Mouse (Mus musculus): Measurements from ENCODE around the gene Sema4d. TPM values are rescaled to one million over a fixed set of nuclear protein-coding genes. Genes with fewer than 3 reads are reported as not detected.

Gene Sema4d
- polyA plus RNA-seq, 1 experiment: 7.5 TPM

DNA sequence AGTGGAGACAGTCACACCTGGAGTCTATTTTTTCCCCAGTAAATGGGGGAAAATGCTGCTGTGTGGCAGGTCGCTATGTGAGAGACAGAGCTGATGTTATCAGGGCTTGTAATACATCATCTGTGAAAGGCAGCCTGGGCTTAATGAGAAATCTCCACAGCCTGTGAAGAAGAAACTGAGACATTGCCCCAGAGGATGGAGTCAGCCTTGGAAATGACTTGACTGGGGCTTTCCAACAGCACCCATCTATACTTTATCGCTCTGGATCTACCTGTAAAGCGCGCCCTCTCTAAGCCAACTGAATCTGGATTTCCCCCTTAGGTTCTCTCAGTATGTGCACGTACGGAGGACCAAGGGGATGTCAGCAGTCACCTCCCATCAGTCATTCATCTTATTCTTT, 21.1 kb upstream of the Sema4d start:
- DNase-seq (ENCODE audit: low read depth): no peak

DNA sequence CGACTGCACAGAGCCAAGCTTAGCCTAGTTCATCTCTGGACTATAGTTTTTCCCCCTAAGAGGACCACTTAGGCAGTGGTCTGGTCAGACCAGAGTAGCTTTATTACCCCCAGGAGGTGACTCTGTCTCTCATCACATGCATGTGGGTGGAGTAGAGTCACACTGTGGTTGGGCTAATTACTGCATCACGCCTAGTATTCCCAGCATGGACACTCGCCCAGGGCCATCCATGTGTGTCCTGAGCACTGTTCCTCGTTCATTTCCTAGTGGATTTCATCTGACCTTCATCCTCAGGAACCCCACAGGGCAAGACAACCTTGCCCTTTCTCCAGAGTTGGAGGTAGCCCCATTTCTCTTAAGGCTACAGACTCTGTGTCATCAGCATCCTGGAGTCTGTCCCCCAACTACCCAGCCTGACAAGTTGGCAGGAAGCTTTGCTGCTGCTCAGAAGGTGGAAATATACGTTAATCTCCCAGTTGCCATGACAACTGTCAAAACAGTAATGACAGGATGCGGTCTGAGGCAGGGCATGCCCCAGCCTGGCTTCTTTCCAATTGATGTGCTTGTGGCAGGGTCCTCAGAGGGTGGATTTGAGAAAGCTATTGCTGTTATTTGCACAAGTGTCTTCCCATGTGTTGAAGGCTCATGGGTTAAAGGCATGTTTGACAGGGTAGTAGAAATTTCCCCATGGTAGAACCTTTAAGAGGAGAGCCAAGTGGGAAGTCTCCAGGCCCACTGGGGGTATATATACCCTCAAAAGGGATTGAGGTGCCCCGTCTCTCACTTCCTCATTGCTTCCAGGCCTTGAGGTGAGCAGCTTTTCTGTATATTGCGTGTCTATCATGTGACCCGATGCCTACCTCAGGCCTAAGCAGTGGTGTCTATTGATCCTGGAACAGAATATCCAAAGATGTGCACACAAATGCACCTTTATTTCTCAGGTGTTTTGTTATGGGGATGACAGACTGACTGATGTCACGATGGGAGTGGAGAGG, 20.4 kb upstream of the Sema4d start:
- no peak for DNase-seq (ENCODE audit: low read depth)

DNA sequence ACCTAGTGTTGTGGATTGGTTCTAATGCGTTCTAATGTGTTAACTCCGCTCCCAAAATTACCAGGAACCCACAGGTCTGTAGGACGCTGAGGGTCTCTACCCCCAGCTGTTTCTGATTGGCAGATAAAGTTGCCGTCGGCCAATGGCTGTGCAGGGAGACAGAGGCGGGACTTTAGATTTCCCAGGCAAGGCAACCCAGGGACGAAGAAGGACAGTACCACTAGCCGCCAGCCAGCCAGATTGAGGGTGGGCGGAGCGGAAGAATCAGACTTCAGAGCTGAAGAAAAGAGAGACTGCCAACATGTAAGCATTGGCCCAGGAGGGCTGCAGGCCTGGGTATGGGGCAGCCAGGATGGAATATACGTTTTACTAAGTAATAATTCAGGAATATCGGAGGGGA, 14.6 kb upstream of the Sema4d start:
- DNase-seq (ENCODE audit: low read depth): no peak

DNA sequence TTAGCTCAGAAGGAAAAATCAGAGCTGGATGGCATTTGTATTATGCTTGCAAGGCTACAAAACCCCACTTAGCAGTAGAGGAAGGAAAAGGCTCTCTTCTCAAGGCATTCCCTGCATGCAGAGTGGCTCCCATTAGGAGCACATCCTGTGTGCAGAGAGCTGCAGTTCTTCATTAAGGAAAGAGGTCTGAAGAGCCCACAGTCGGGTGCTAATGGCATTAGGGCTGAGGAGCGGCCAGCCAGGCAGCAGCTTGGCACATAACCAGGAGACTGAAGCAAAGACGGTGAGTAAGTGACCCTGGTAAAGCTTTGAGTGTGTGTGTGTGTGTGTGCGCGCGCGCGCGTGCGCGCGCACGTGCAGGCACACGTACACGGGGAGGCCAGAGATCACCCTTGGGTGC, 12.7 kb upstream of the Sema4d start:
- DNase-seq (ENCODE audit: low read depth): no peak

DNA sequence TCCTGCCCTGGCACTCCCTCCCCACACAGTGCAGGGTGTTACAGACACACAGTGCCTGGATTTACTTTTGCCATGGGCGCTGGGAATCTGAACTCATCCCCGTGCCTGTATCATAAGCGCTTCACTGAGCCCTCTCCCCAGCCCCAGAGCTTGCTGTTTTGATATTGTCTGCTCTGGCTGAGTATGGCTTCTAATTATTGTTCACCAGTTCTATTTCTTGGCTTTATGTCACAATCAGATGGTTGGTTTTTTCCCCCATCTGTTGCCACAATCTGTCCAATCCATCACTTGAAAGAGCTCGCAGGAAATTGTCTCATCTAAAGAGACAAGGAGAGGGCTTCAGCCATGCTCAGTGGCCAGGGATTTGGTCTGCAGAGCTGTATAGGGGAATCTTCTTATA, 12.1 kb upstream of the Sema4d start:
- no peak for DNase-seq (ENCODE audit: low read depth)

DNA sequence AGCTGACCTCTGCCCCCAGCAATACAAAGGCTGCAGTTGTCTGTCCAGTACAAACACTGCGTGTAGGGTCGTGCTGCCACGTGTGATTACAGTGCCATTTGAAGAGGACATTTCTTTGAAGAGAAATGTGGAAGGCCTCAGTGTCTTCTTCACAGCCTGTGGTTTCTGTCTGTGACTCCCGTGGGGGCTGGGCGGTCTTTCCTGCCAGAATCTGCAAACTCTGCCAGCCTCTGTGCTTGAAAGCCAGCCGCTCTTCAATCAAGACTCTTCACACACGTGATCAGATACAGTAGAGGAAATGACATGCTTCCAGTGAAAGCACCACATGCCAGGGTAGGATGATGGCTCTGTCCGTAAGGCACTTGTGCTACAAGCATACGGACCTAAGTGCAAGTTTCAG, 7.4 kb upstream of the Sema4d start:
- no peak for DNase-seq (ENCODE audit: low read depth)

DNA sequence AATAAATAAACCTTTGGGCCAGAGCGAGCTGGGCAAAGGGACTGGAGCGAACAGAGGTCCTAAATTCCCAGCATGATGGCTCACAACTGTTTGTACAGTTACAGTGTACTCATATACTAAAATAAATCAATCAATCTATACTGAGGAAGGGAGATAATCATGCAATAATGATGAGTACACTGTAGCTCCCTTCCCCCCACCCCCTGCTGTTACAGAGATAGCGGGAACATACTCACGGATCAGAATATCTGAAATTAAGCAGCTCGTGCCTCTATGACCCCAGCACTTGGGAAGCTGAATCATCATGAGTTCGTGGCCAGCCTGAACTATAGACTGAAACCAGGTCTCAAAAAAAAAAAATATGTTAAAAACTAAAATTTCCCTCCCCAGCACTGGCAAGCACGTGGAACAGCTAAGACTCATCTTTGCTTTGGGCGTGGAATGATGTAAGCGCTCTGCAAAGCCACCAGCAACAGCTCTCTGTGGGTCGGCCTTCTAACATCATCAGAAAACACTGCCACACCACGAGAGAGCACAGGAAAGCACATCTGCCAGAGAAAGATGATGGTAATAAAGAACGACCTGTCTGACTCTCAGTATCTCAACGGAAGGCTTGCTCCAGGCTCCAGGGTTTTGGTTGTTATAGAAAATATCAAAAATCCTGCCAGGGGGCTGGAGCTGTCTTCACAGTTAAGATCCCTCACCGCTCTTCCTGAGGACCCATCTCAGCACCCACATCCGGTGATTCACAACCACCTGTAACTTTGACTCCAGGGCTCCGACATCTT, 6.4 kb upstream of the Sema4d start:
- no peak for DNase-seq (ENCODE audit: low read depth)

DNA sequence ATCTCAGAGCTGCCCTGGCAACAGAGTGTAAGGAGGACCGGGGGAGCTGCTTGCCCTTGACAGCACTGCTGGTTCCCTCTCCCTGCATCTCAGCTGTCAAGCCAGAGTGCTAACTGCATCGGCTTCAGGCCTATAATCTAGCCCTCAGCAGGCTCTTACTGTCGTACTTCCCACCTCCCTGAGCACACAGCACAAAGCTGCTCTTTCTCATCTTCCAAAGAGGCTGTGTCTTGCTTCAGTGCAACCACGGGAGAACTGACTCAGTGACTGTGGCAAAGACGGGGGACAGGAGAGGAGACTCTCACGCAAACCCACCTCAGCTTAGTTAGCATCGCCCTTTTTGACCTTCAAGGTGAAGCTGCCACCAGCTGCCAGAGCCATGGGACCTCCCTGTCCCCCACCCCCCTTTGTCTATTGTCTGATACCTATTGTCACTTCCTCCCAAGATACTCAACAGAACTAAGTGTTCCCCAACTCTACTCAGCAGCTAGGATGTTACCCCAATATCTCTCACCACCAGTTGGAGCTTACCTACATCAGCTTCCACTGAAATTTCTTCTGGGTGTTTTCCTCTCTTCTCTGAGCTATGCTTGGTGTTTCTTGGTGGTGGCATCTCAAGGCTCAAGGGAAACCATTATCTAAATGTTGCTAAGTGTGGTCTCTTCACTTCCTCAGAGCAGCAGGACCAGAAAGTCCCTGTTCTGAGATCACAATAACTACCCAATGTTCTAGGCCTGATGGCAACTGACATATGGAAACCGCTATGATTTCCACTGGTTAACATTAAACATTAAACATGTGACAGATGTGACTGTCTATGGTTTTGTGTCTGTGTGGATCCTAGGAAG, 4.6 kb upstream of the Sema4d start:
- no peak for DNase-seq (ENCODE audit: low read depth)

DNA sequence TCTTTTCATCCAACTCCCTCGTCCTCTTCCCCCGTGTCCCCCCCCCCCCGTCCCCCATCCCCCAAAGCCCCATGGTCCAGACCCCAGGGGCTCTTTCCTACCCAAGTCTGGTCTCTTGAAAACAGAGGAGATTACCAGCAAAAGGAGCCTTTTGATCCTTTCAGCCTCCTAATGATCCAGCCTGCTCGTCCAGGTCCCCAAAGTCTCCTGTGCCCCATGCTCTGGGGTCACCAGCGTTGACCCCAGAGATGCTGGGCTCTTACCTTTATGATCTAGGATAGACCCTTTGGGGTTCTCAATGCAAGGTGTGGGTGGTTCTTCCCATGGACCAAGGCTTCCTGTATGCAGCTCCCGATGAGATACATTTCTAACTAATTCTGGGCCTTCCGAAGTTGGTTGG, 401 bp upstream of the Sema4d start:
- DNase-seq (ENCODE audit: low read depth): no peak

DNA sequence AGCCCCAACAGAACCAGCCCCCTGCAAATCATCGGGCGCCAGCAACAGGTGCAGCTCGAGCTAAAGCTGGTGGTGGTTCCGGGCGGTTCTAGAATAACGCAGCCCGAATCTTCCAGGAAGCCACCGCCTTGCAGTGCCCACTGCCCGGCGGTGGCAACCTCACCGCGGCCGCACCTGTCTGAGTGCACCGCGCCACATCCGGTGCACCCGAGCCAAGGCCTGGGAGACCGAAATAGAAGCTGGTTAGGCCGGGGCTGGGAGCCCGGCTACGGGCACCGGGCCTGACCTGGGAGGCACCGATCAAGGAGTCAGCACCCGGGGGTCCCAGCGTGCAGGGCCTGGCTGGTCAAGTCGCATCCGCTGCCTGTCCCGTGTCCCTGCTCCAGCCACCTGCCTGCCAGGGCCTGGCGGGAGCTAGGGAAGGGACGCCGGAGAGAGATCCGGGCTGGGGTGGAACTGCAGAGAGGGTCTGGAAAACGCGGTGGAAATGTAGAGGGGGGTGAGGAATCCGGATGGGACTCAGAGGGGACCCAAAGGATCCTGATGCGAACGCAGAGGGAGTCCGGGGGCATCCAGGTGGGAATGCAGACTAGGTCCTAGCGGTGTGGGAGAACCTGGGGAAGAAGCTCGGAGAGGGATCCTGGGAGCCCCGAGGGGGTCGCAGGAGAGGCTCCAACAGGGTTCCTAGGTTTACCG, 670 bp downstream of the Sema4d start:
- no peak for DNase-seq (ENCODE audit: low read depth)

DNA sequence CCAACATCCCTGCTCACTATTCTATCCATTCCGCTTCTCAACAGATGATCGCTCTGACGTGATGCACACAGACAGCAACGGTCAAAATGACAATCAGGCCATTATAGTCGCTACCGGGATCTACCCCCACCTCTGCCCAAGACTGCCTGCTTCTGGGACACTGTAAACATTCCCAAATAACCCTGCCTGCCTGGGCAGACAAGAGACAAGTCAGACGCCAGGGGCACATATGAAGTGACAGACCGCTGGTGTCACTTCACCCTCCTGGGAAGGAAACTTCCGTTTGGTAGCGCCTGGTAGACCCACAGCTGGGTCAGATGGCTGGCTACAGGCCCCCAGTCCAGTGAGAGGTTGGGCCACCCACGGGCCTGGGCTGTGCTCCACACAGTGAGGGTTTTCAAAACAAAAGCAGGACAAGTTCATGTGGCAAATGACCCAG, 1.4 kb downstream of the Sema4d start:
- DNase-seq (ENCODE audit: low read depth): no peak

DNA sequence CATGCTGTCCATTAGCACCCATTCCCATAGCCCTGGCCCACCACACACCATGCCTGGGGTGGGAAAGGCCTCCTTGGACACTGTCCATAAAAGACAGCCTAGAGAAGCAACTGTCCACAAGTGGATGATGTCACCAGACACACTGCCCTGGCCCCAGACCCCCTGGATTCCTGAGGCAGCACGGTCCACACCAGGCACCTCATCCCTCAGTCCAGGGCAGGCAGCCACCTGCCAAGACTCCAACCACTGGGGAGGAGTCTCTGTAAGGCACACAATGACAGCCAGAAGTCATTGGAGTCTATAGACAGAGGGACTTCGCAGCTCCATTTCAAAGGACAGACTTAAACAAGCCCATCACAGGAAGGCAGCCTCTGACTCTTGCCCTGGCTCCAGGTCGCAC, 1.9 kb downstream of the Sema4d start:
- no peak for DNase-seq (ENCODE audit: low read depth)

DNA sequence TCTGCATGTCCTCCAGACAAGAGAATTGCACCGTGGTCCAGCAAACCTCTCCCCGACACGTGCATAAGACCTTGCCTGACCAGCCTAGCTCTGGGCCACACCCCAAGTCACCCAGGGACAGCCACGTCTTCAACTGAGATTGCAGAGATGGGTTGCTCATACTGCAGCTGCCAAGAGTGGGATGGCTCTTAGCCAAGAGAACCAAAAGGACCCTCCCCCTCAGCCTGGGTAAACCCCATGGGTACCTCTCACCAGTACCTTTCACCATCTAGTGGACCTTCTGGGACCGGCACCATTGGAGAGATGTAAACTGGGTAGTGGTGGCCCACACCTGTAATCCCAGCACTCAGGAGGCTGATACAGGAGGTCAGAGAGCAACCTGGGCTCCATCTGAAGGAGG, 2.8 kb downstream of the Sema4d start:
- no peak for DNase-seq (ENCODE audit: low read depth)

DNA sequence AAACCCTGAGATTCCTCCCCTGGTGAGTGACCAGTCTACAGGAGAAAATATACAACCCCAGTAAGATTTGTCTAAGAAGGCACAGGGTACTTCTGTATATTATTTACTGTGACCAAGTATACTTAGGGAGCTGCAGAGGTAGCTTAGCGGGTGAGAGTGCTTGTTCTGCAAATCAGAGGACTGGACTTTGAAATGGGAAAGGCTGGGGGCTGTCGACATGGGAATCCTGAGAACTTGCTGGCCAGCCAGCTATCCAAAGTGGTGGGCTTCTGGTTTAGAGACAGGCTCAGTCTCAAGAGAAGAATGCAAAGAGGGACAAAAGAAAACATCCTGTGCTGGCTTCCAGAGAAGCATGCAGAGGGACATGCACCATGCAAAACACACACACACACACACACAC, 5.7 kb downstream of the Sema4d start:
- DNase-seq (ENCODE audit: low read depth): no peak

DNA sequence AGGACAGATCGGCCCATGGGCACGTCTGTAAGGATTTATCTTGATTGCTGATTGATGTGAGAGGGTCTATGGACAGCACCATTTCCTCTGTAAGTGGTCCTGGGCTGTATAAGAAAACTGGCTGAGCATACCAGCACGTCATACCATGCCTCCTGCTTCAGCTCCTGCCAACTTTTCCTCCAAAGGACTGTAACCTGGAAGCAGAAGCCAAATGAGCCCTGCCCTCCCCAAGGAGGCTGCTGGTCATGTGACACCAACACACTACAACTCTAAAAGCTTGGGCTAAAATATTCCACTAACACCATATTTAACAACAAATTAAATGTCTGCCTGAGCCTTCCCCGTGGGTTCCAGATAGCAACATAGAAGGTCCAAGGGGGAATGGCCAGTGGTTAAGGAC, 6.9 kb downstream of the Sema4d start:
- DNase-seq (ENCODE audit: low read depth): no peak

DNA sequence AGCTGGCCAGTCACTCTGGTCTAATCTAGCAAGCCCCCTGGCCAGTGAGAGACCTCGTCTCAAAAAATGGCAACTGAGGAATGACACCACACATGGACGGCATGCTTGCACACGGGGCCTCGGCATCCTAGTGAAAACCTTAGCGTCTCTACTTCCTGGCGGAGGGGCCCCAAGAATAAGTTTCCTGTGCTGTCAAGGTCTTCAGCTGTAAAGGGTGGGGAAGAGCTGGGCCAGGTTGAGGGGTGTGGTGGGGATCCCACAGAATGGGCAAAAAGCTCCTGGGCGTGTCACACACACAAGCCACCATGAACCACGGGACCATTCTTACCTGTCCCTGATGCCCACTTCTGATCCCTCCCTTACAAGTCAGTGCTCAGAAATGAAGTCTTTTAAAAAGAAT, 9.1 kb downstream of the Sema4d start:
- DNase-seq (ENCODE audit: low read depth): no peak

DNA sequence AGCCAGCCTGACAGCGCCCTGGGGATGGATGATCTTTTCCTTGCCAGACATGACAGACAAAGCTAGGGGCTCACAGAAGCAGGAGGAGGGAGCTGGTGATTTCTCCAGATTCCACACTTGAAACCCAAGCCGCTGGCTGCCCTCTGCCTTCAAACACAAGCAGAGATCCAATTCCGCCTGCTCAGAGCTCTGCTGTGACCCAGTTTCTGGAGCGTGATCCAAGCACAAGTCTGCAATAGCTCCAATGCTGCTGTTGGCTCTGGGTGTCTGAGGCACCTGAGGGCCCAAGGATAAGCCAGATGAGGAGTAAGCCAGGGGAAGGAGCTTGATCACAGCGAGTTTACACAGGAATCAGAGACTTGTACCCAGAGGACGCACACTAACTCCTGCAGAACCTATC, 9.7 kb downstream of the Sema4d start:
- peak; percentile 59 for DNase-seq (ENCODE audit: low read depth)

DNA sequence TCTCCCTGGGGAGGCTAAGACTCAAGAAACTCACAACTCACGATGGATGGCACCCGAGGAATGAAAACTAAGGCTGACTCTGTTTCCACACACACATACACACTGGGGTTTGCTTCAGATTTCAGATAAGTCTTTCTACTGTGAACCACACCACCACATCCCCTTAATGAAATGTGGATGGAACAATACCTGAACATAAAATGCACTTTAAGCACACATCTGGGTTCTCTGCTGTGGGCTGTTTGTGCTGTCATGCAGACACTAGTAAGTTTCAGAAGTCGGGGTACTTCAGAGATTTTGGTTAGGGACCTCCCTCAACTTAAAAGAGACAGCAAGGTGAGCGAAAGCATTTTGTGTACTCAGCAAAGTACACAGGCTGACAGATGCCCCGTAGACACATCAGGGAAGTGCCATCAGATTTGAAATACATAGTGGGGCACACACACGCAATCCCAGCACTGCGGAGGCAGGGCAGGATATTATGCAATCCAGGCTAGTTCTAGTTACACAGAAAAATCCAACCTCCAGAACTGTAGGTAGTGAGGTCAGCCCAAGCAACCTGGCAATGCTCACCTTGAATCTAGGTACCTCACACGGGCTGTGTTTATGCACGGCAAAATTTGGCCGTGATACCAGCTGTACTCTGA, 12.9 kb downstream of the Sema4d start:
- DNase-seq (ENCODE audit: low read depth): no peak

DNA sequence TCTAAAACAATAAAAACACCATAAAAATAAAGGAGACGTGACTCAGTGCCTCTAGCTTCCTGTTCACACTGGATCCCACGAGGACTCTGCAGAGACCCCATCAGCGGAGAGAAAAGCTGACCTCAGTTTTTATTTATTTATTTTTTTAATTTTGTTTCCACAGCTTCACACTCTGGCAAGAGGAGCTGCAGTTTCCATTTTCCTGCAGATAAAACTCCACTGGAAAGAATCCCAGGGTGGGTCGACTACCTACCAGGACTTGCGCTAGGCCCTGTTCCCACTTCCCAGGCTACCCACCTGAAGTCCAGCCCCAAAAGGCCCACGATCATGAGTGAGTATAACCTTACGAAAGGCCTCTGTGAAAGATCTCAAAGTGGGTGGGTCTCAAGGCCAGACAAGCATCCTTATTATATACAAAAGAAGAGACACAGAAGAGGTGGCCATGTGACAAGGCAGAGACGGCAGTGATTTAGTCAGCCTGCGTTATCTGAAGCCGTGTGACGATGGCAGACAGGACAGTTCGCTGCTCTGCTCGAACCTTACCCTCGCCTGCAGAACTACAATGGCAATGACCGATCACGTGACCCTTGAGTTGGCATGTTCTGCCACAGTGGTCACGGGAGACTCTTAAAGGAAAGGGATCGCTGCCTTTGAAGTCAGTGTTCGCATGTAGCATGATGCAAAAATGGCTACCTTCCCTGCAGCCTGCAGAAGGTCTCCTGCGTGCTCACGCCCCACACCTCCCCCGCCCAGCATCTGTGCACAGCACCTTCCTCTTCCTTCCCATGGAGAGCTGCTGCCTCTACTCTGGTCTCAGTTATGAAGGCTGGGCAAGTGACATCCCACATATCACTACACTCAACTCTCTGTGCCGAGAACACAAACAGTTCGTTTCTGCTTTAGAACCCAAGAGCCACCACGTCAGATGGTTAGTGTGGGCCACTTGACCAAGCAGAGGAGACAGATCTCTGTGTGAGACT, 14.3 kb downstream of the Sema4d start:
- DNase-seq (ENCODE audit: low read depth): no peak
